Mouse (Mus musculus) adrenal gland, adult (tissue): ENCODE measurements around the gene Plbd2.
A peak's percentile ranks its signal among the peaks of the same experiment; 100 is the strongest.
"Not testable (repeated sequence)": the region's sequence is repeated elsewhere in the genome, so short reads cannot be mapped to it uniquely, and the experiment has no call there.

Source experiments
- DNase-seq, 2 experiments: peaks; one replicate each; pipeline ENCODE4 v3.0.0; 2022 to 2023; ENCODE audit warnings: low spot score in 1 of 2; ENCODE audit not compliant: inconsistent age in 2 of 2

Plbd2 gene

DNA sequence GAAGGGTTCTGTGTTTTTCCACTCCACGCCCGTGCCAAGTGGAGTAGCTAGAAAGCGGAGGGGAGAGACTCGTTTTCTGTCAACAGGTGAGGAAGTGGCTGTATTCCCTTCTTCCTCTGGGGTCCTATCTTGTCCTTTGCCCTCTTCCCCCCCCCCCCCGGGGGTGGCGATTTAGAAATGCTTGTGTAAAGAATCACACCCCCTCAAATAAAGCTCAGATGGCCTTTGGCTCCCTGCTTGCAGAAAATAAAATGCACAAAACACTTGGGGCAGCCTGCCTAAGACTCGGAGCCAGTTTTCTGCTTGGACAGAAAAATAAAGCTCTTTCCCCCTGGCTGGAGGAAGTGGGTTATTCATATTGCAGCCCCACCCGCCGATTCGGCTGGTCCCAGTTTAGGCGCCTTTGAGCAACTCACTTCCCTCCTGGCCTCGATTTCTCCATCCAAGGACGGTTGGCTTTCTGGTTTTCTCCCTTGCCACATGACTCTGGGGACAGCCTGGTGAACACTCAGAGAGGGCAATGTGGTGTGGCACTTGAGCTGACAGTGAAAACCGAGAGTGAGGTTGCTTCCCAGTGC, 8.3 kb upstream of the Plbd2 start:
- peak; percentile 50 to 88 for DNase-seq

DNA sequence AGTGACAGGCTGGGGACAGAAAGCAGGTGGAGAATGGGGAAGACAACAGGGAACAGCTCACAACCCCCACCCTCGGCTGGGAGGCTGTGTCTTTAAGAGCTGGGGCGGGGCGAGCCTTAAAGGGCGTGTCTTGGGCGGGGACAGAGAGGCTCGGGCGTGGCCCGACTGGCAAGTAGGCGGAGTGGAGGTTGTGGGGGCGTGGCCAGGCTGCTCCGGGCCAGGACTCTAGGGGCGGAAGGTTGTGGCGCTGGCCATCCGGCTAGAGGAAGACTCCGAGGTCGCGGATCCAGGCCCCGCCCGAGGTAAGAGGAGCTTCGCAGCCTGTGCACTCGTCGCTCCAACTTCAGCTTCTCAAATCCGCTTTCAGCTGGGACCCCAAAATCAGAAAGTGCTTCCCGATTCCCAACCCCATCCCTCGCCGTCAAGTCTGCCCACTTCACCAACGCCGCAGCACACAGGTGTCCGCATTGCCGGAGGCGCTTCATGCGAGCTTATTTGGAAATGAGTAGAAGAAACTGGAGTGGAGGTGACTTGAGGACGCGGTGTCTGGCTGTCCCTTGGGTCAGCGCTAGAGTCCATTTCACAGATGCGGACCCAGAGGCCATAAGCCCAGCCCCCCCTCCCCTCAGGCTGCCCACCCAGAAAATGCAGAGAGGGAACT, 7.7 kb upstream of the Plbd2 start, which contains the start of gene Slc8b1:
Gene Slc8b1, plus strand, starts transcription at position 187 of the 661 bp plus-strand sequence.
- DNase-seq: peak; percentile 97 to 99

DNA sequence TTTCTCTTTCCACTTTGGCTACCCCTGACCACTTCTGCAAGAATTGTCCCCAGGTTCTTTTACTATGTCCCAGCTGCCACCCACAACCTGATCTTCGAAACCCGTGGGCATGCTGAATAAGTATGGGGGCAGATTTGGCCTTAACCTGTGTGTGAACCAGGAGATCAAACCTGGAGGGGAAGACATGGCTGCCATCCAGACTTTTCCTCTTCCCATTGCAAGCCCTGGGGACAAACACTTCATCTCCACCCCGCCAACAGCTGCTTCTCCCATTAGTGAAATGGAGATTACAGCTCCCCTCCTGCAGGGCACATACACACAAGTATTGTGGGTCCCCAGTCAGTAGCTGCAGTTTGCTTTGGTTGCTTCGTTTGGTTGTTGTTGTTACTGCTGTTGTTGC, 3.9 kb upstream of the Plbd2 start:
- DNase-seq: no peak

DNA sequence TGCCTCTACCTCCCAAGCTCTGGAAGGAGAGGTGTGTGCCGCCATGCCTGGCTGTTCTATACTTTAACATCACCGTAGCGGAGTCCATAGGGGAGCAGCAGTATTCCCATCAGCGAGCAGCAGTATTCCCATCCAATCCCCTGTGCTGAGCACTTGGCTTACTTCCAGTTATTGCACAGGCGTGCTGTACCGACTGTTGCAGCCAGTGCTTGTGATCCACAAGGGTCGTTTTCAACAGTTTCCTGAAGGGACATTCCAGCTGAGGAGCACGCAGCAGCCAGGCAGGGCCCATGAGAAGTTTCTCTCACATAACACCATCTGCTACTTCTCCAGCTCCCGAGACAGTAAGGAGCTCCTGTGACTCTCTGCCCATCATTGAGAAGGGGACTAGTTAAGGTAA, 3.1 kb upstream of the Plbd2 start:
- DNase-seq: no peak

DNA sequence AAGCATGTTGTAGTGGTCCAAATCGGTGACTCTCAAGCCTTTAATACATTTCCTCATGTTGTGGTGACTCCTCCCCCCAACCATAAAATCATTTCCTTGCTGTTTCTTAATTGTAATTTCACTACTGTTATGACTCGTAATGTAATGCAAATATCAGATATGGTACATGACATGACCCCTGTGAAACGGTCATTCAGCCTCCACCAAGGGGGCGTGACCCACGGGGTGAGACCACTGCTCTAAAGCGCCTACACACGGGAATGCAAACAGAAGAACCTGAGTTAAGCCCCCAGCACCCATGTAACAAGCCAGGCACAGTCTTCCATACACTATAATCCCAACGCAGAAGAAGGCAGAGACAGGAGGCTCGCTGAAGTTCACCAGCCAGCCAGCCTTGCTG, 2.4 kb upstream of the Plbd2 start:
- DNase-seq: no peak

DNA sequence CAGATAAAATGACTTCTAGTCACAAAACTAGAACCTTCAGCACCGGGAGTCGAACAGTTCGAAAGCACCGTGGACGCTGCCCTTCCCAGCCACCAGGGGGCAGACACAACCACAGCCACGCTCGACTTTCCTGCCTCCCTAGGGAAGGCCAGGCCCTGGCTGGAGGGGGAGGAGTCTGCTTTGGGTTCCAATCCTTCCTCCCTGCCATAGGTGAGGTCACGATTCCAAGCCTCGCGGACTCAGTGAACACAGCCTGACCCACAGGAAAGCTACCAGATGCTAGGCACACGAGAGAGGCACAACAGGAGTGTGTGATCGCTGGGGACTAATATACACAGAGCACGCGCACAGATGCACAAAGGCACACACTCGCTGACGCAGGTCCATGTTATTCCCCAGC, 1.9 kb upstream of the Plbd2 start:
- peak; percentile 87 to 95 for DNase-seq

DNA sequence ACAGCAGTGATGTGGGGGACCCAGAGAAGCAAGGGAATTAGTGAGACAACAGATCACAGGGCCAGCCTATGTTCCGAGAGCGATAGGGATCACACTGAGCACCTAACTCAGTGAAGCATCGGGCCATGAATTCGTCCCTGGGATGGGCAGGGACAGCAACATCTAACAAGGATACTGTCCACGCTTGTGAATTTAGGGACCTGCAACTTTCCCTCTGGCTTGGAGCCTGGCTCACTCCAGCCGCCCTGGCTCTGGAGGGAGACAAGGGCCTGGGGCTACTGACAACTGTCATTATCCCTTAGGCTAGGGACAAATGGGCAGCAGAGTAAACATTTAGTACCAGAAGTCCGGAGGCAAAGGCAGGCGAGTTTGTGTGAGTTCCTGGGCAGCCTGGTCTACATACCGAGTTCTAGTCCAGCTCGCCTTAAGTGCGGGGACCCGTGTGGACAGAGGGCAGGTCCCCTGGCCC, 716 bp downstream of the Plbd2 start:
- no peak for DNase-seq

DNA sequence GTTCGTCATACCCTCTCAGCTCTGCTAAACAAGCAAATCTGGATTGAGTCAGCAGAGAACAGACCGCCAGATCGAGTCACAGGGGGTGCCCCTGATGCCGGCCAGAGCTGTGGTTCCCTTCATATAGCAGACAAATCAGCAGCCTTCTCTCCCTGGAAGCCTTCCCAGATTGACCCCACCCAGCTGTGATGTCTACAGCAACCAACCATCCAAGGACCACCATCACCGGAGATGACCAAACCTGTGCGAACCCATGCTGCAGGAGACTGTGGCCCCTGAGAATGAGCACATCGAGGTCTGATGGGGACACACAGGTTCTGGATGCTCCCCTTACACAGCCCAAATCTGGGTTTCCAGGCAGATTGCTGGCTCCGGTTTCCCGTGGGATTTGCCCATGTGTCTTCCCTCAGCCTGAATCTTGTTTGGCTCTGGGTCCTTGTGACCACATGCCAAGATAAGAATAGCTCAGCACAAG, 1.2 kb downstream of the Plbd2 start:
- DNase-seq: no peak

DNA sequence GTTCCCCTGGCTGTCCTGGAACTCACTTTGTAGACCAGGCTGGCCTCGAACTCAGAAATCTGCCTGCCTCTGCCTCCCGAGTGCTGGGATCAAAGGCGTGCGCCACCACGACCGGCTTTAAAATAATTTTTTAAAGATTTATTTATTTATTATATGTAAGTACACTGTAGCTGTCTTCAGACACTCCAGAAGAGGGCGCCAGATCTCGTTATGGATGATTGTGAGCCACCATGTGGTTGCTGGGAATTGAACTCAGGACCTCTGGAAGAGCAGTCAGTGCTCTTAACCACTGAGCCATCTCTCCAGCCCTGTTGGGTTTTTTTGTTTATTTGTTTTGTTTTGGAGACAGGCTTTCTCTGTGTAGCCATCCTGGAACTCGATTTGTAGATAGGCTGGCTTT, 2.8 kb downstream of the Plbd2 start:
- not testable (repeated sequence) for DNase-seq

DNA sequence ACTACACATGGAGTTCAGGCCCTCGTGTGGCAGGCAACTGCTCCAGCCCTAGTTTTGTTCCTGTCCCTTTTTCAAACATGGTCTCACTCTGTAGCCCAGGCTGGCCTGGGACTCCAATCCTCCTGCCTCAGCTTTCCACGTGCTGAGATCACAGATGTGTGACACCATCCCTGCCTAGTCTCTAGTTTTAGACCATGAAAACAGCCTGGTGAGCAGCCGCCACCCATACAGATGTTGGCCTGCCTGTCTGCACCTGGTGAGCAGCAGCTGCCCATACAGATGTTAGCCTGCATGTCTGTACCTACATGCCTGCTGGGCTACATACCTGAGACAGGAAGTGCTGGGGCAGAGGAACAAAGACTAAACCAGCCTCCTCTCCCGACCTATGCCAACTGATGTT, 4.2 kb downstream of the Plbd2 start:
- no peak for DNase-seq

DNA sequence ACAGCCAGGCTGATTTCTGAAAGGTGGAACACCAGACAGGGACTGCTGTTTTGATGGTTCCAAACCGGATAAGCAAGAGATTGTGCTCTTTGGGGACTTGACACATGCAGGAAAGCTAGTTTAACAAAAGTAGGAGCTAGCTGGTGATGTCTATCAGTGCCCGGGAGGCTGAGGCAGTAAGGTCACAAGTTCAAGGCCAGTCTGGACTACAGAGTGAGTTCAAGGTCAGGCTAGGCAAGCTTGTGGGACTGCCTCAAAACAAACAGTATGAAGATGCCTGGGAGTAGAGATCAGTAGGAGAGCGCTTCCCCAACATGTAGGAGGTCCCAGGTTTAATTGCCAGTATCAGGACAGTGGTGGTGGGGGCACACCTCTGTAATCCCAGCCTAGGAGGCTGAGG, 6.4 kb downstream of the Plbd2 start:
- DNase-seq: no peak

DNA sequence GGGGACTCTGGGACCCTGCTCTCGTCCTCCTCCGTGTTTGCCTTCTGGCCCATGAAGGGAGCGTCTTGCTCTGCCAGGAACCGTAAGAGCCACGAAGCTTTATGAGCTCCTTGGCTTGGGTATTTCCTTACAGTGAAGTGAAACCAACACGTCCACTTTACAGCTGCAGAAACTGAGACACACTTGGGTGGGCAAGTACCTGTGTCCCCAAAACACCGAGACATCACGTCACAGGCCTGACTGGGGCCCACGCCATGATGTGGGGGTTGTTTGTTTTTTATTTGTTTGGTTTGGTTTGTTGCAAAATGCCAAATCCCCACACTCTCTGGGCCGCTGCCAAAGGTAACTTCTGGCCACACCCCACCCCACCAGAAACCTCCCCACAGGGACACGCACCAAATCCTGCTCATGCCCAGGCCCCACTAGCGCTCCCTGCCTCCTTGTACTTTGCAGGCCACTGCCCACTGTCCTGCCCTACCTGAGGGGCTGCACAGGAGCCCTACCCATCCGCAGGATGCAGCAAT, 7.7 kb downstream of the Plbd2 start:
- DNase-seq: no peak

DNA sequence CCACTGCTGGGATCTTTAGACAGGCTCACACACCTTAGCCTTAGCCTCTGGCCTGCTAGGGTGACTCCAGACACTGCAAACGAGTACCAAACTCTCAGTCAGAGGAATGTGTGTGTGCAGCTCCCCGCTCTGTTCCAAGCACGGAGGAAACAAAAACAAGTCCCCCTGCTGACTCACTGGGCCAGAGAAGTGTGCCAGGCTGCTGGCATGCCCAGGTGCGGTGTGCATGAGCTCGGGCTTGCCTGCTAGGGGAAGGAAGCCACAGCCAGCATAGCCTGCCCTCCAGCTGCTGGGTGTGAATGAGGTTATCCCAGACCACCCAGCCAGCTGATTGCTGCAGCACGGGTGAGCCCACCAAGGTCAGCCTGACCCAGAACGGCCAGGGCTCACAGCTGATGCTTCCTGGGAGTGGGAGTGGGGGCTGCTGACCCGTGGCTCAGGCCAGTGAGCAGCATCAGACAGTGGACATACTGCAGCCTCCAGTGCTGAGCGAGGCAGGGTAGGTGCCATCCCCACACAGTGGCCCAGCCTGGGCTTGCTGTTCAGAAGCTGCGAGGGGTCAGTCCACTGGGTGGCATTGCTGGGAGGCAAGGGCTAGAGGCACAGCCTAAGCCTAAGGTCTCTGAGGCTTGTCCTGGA, 8.2 kb downstream of the Plbd2 start:
- peak; percentile 52 to 68 for DNase-seq

DNA sequence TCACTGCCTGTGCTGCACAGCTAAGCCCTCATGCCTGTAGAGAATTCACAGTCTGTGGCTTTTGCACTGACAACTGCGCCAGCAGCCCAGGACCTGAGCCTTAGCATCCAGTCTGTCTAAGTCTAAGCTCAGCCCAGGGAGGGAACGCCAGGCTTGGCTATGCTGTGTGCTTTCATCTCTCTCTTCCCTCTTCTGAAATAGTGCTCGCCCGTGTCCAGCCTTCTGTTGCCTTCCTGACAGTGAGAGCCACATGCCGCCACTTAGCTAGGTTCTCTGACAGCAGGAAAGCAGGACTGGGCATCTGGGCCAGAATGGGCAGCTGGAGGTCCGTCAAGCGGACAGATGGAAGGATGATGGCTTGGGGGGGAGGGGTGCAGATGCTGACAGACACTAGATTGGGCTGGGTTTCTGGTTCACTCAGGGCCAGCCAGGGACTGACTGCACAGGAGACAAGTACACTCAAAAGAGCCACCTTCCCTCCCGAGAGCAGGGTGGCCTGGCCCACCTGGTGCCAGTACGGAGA, 9.5 kb downstream of the Plbd2 start:
- DNase-seq: no peak

DNA sequence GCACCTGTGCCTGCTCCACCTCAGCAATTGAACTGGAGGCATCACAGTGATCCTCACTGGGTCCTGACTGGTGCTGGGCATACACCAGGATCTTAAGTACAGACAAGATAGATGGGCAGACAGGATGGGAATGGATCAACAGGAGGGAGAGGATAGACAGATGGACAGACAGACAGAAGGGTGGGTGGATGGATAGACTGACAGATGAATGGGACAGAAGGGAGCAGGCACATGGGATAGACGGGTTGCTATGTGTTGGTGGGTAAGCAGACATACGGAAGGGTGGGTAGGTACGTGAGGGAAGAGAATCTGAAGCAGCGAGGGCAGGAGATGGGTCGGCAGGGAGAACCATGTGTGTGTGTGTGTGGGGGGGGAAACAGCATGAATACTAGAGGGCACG, 10.0 kb downstream of the Plbd2 start:
- DNase-seq: no peak

DNA sequence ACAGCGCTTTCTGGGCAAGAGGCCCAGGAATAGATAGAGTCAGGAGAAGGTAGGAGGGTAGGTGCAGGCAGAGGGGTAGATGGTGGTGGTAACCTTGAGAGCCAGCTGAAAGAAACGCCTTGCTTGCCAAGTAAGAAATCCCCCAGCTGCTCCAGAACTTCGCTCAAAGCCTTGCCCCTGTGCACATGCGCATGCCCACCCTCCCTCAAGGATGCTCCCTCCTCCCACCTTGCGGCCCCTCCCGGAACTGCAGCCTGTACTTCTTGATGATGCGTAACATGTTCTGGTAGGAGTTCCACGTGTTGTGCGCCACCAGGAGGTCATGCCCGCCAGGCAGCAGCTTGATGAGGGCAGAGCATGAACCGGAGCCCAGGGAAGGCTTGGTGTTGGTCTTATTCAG, 11.0 kb downstream of the Plbd2 start:
- peak in 1 of 2 experiments; percentile 65 for DNase-seq

DNA sequence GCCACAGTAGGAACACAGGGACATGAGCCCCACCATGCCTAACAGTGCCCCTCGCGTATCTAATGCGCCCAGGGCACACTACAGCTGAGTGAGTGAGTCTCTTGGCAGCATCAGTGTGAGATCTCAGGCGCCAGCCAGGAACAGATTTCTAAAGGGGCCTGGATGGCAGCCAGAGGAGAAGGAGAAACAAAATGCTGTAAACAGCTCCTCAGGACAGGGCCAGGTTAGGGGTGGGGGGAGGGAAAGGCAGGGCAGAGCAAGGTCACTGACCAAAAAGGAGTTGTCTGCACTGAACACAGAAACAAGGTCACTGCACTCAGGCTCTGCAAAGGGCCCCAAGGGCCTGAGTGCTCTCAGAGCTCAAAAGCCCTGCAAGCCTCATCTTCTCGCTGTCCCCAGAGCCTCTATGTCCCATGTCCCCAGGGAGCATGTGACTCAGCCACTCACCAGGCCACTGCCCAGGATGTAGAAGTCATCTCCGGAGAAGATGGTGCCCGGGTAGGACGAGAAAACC, 12.7 kb downstream of the Plbd2 start:
- peak; percentile 52 to 84 for DNase-seq

DNA sequence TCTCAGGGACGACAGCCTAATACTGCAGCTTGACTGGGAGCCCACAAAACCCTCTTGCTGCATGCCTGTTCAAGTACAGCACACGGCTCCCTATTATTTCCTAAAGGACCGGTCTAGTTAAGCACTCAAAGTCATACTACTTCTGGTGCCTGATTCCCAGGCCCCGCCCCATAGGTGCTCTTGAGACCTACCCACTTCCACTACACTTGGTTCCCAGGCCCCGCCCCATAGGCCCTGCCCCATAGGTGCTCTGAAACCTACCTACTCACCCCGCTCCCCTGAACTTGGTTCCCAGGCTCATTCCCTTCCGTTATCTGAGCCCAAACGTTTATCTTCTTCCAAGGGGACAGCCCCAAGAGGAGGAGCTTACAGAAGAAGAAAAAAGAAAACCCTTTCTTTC, 15.6 kb downstream of the Plbd2 start:
- DNase-seq: no peak

DNA sequence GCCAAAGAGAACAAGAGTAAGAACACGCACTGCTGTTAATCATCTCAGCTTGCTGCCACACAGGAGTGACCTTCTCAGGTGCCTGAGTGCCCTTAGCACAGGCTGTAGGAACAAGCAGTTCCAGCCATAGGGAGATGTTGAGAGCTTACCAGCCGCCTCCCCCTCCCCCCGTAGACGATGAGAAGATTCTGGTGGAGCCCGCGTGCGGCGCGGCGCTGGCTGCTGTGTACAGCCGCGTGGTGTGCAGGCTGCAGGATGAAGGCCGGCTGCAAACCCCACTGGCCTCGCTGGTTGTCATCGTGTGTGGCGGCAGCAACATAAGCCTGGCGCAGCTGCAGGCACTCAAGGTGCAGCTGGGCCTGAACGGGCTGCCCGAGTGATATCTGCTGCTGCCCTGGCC, 20.0 kb downstream of the Plbd2 start:
- peak; percentile 55 to 69 for DNase-seq

DNA sequence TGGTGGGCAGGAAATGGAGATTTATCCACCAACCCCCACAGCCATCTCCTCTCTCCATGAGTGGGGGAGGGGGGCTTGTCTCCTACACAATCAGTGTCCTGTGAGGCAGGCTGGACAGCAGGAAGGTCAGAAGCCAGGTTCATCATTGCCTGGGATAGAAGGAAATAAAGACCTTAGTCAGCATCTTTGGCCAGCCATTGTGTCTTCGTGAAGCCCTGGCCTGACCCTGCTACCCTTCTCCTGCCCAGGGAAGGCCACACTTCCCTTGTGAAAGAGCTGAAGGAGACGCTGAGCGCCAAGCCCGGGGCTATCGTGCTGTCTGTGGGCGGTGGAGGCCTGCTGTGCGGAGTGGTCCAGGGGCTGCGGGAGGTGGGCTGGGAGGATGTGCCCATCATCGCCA, 22.2 kb downstream of the Plbd2 start:
- DNase-seq: no peak

DNA sequence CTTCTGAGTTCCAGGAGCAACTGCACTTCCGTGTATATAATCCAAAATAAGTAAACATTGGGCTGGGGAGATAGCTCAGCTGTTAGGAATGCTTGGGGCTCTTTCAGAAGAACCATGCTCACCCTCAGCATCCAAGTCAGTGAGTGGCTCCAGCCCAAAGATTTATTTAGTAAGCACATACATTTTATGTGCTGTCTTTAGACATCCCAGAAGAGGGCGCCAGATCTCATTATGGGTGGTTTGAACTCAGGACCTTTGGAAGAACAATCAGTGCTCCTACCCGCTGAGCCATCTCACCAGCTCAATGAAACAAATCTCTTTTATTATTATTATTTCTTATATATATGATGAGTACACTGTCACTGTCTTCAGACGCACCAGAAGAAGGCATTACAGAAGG, 23.9 kb downstream of the Plbd2 start:
- DNase-seq: no peak

DNA sequence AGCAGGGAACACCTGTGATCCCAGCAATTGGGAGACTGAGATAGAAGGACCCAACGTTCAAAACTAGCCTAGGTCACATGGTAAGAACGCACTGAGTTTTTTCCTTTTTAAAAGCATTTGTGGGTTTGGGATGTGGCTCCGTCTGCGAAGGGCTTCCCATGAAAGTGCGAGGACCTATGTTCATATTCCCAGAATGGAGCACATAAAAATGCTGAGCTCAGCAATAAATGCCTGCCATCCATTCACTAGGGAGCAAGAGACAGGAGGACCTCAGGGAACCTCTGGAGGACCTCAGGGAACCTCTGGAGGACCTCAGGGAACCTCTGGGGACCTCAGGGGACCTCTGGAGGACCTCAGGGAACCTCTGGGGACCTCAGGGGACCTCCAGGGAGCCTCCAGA, 25.4 kb downstream of the Plbd2 start:
- DNase-seq: no peak
